Mouse (Mus musculus) cortical plate, adult 2 months (tissue): Measurements from ENCODE around the gene Glrx. TPM values are rescaled to one million over a fixed set of nuclear protein-coding genes. Genes with fewer than 3 reads are reported as not detected.

Source experiments
- H3K27ac ChIP-seq: fragments of 200-500 bp; 2 replicates; pipeline ENCODE4 v1.5.1; 2012; ENCODE audit warnings: low read length, control low read depth, inconsistent platforms; ENCODE audit not compliant: insufficient read depth
- H3K4me1 ChIP-seq: fragments of 200-500 bp; 2 replicates; pipeline ENCODE4 v1.6.1; 2011; ENCODE audit warnings: low read length; ENCODE audit not compliant: control insufficient read depth, insufficient read depth
- H3K4me3 ChIP-seq: fragments of 200-500 bp; 2 replicates; pipeline ENCODE4 v1.5.1; 2011; ENCODE audit warnings: mild to moderate bottlenecking, low read length, control low read depth; ENCODE audit not compliant: insufficient read depth
- CTCF ChIP-seq: fragments of 200-500 bp; IDR thresholded peaks from 2 replicates; pipeline ENCODE4 v1.5.1; 2011; ENCODE audit warnings: mild to moderate bottlenecking, control low read depth, low read length; ENCODE audit not compliant: insufficient read depth; ENCODE audit errors: extremely low read depth
- POLR2A ChIP-seq: fragments of 200-500 bp; IDR thresholded peaks from 2 replicates; pipeline ENCODE4 v1.6.1; 2011; ENCODE audit warnings: mild to moderate bottlenecking, low read length, control low read depth; ENCODE audit not compliant: insufficient read depth; ENCODE audit errors: extremely low read depth
- polyA plus RNA-seq: library from polyadenylated mRNA; depleted of rRNA; stranded (reverse); fragments of >200 nt; gene quantifications from 2 replicates; pipeline ENCODE4 v1.2.3, GENCODE M21; 2012; rRNA removed

The Glrx gene
- 69.9 and 77.0 TPM in 2 replicates for polyA plus RNA-seq

DNA sequence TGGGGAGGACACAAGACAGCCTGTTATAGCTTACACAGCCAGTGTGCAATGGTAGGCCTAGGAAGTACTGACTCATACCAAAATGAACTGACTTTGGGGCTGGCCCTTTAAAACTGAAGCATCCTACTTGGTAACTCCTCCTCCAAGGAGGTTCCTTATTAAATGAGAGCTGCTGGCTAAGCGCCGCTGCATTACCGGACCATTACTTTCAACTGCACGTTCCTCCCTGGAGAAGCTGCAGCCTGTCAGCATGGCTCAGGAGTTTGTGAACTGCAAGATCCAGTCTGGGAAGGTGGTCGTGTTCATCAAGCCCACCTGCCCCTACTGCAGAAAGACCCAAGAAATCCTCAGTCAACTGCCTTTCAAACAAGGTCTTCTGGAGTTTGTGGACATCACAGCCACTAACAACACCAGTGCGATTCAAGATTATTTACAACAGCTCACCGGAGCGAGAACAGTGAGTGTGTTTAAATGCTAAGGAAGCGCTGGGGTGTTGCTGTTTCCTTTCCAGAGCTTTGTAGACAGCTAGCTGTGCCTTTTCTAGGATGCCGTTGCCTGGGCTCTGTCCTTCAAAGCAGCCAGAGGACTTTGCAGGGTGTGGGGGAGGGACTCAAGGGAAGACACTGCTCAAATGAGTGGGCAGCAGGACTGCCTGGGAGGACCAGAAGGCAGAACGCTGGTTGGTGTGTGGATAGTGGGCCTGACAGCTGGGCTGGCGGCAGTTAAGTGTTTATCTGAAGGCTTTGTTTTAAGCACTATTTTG lies at the start of gene Glrx:
Glrx (plus strand) TSS at position 150 of the 763 bp plus-strand sequence.
- Histone ChIP-seq H3K27ac (peak within 1 kb of the TSS; percentile 81), H3K4me3 (peak within 1 kb of the TSS; percentile 82), H3K4me1 (peaks cover 3% of the 10 kb centered on the region; the same call in 1 of the 2 replicates)
- no peak for TF ChIP-seq CTCF
- peak; percentile 95 for TF ChIP-seq POLR2A

DNA sequence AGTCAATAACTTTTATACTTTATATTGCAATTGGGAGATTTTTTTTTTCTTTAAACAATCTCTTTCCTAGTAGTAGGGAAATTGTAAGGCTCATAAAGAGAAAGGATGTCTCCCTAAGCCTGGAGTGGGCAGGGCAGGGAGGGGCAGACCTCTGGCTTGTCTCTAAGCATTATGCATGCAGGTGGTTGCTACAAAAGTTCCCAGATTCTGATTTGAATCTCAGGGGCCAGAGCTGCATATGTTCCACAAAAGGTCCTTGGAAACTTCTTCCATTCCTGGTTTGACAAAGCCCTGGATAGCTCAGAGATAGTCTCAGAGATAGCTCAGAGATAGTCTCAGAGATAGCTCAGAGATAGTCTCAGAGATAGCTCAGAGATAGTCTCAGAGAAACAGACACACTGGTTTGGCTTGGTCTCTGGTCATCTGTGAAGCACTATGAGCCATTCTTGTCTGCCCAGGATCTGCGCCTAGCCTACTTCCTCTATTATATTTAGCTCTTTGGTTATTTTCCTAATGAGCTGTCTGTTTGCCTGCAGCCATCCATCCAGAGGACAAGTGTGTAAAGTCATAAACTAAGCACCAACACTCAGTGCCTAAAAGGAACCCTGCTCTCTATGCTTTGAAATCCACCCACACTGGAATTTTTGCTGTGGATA lies 49.0 kb upstream of the Glrx start:
- H3K4me1 ChIP-seq: no peaks in the 10 kb centered on the region
- no peak overlapping the region for H3K4me3 ChIP-seq
- no peak overlapping the region for H3K27ac ChIP-seq
- no peak for TF ChIP-seq POLR2A
- no peak for TF ChIP-seq CTCF

DNA sequence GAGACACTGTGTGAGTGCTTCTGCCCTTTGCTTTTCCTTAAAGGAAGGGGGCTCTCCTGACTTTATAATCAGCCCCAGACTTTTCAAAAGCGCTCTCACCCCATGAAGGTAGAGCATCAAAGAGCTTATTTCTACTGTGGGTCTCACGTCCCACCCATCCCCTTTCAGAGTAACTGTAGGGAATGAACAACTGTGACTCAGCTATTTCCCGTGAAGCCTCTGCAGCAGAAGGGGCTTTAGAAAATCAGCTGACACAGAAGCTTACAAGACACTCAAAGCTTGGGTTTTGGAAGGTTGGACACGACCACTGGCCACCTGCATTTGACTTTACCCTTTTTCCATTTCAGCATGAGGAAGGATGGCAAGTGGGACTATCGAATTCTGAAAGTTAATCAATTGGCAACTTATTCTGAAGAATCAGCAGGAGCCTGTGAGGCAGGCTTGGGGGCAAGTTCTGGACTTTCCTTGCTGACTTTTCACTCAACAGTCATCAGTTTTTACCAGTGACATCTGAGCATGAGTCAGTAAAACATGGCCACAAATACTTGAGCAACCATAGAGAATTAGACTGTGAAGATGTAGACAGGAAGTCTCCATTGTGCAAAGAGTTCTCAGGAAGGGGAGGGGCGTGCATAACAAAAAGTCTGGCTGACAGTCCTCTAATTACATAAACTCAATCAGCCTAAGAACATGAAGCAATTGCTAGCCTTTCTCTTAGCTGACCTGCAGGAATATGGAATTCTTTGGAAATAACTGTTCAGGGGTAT lies 45.6 kb upstream of the Glrx start:
- Histone ChIP-seq H3K4me3 (no peak overlapping the region), H3K27ac (no peak overlapping the region), H3K4me1 (no peaks in the 10 kb centered on the region)
- TF ChIP-seq CTCF (no peak), POLR2A (no peak)

DNA sequence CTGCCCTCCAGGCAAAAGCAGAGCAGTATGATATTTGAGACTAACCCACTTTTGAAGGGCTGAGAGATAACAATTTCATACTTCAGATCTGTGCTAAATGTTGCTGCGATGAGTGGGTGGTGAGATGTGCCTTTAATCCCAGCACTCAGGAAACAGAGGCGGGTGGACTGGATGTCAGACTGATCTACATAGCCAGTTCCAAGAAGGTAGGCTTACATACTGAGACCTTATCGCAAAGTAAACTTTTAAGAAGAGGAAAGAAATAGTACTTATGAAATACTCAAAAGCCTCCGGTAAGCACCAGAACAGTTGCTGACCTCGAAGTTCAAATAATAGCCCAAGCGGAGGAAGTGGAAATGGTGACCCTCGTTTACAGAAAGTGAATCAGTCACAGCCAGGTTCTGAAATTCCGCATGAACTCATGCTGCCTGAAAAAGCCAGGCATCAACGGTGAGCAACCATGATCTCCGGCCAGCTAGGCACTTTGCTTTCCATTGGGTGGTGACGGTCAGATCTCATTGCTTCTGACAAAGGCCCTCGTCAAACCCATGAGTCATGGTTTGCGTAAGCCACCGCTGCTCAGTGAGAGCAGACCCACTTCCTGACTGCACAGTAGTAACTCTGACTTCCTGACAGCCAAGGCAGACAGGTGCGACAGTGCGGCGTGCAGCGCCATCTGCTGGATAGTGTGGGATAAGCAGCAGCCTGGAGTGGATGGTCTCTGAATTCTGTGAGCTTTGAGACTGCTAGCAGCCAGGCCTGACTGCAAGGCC lies 42.1 kb upstream of the Glrx start:
- peak overlapping the region; percentile 10 for H3K4me3 ChIP-seq
- no peak overlapping the region for H3K27ac ChIP-seq
- TF ChIP-seq CTCF: peak; percentile 99
- no peak for TF ChIP-seq POLR2A
- no peaks in the 10 kb centered on the region for H3K4me1 ChIP-seq

DNA sequence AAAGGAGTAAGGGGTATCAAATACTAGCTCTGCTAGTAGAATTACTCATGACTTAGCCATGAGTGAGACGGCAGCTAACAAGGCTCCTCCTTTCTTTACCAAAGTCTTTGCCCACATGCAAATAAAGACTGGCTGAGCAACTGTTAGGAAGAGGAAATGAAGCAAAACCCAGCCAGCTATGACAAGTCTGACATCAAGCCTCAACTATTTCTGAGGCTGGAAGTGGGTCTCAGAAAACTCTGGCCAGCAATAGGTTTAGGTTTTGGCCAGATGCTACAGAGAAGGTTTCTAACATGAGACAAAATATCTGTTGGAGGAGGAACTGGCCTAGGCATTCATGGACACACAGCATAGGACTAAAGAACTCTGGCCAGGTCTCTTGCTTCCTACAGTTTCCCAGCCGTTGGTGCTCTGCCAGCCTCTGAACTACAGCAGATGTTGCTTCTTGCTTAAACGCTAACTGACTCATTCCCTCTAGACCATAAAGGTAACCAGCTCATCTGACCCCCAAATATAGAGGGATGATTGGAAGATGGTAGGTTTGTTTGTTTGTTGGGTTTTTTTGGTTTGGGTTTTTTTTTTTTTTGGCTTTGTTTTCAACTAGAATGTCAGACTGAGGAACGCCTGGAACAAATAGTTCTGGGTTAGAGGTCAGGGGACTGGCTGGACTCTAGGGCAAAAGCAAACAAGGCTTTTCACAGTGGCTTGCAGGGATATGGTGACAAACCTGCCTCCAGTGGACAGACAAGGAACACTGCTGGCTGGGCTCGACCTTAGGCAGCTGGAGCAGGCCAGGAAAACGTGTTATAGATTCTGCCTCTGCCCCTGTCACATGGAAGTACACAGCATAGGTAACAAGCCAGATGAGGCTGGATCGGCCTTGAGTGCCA lies 41.0 kb upstream of the Glrx start:
- TF ChIP-seq POLR2A (no peak), CTCF (no peak)
- Histone ChIP-seq H3K4me3 (no peak overlapping the region), H3K4me1 (no peaks in the 10 kb centered on the region), H3K27ac (no peak overlapping the region)

DNA sequence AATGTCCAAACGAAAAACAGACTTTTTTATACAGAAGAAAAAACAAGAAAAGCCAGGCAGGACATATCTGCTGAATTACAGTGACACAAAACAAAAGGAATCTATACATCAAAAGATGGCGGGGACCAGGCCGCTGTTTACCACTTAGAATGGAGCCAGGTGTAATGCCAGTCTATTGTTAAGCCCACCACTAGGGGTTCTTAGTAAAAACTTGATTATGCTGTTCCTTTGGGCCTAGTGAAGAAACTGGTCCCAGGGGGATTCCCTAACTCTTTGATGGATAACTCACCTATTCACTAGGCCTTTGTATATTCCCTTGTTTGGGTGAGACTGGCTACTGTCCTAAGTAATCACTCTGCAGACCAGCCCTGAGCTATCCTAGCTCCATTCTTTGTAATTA lies 40.2 kb upstream of the Glrx start:
- TF ChIP-seq POLR2A: no peak
- no peak for TF ChIP-seq CTCF
- no peak overlapping the region for H3K27ac ChIP-seq
- no peak overlapping the region for H3K4me3 ChIP-seq
- H3K4me1 ChIP-seq: no peaks in the 10 kb centered on the region

DNA sequence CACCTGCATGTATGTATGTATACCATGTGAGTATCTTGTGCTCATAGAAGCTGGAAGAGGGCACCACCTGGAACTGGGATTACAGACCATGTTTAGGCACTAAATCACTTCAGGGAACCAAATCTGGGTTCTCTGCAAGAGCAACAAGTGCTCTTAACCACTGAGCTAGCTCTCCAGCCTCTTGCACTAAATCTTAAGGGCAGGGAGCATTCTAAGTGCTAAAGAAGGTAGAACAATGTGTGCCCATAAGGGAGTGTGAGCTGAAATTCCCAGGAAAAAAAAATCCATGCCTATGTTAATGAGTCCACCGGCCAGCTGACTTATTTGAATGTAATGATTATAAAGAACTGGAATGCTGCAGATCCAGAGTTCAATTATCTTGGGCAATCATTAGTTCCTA lies 31.7 kb upstream of the Glrx start:
- H3K4me1 ChIP-seq: no peaks in the 10 kb centered on the region
- TF ChIP-seq POLR2A (no peak), CTCF (no peak)
- H3K27ac ChIP-seq: no peak overlapping the region
- no peak overlapping the region for H3K4me3 ChIP-seq

DNA sequence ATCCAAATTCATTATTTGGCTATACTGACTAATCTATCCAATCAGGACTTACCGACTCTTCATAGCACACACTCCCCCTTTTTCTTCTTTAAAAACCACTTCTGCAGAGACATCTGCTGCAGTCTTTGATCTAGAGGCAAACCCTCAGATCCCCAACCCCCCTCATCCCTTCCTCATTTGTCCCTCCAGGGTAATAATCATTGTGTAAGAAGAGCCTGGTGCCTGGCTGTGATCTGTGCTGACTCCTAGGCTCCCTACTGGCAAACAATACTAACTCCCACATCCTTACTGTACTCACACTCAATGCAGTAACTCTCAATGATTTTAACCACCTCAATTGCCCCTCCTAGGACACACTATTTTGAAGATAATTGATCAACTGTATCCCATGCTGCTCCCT lies 29.7 kb upstream of the Glrx start:
- H3K27ac ChIP-seq: no peak overlapping the region
- H3K4me1 ChIP-seq: no peaks in the 10 kb centered on the region
- no peak overlapping the region for H3K4me3 ChIP-seq
- TF ChIP-seq CTCF (no peak), POLR2A (no peak)
